In the genomic region with DNA sequence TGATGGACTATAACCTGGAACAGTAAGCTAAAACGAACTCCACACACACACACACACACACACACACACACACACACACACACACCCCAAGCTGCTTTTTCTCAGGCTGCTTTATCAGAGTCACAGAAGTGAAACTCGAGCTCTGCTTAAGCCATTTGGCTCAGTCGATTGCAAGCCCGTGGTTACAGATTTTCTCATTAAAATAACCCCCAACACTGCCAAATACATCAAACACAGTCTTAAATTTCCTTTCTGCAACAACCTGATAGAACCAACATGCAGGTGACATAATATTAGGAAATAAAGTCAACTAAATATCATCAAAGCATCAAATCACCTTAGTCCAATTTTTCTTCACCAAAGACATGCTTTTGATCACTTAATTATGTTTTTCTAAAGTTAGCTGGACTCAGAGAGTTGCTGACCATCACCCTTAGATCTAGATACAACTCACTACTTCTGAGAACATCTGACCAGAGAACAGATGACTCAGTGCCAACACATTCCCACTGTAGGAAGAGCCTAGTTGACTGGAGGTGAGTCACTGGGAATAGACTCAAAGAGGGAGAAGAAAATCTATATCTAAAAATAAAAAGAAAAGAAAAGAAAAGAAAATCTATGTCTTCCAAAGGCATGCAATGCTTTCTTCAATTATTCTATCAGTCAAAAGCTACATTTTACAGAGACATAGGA, we compare ENCODE assay signal across 30 mouse cellular contexts.
A peak's percentile ranks its signal among the peaks of the same experiment; 100 is the strongest.
DNase-seq lines count a peak whose midpoint lies in the region; ATAC-seq and TF ChIP-seq lines count a peak whose summit lies in the region.
"Had no signal": no experiment of that assay in that cellular context is flagged by ENCODE, and none has a peak within 500 bp of the region (broad histone marks: within the 10 kb centered on the region; RNA-seq: fewer than 3 reads in every experiment).

No protein-coding gene starts in this region.

- DNase-seq in 3T3-L1 (ENCODE audit: low read depth, low spot score) = peak; percentile 92
- peak; percentile 75 for DNase-seq in NIH3T3 (ENCODE audit: low read depth)
- DNase-seq in embryonic facial prominence, embryonic 14.5 days (ENCODE audit: low spot score) = peak; percentile 46
- no peak for DNase-seq in spleen, adult 12 weeks (ENCODE audit: low spot score)
- DNase-seq in right cerebral cortex, postnatal 25 days = no peak
- DNase-seq in heart, adult 18-20 months = no peak
- DNase-seq: adrenal gland, adult 8-10 months; adrenal gland, postnatal 25 days; cerebellum, adult 18-20 months; cerebellum, adult 9-10 months; cerebellum, postnatal 14 days; gastrocnemius, adult 2 months; gastrocnemius, postnatal 14 days; heart, adult 2 months; heart, postnatal 14 days; heart, postnatal 4 days; kidney, adult 18-20 months had no signal

- WGBS in embryonic facial prominence, embryonic 14.5 days = 43% methylated on average over 4 of the region's 4 CpGs

- H3K27me3 ChIP-seq in embryonic facial prominence, embryonic 14.5 days (replicated peaks; ENCODE audit: control insufficient read depth, insufficient read depth, low read length) = no peaks in the 10 kb centered on the region
- no peaks in the 10 kb centered on the region for H3K27me3 ChIP-seq in myocyte (ENCODE audit: control insufficient read depth, insufficient read depth, insufficient read length)
- H3K27me3 ChIP-seq: CH12.LX; embryonic facial prominence, embryonic 13.5 days; forebrain, embryonic 13.5 days; heart, embryonic 13.5 days had no signal

- no peak overlapping the region for H3K27ac ChIP-seq in embryonic facial prominence, embryonic 14.5 days (replicated peaks; ENCODE audit: low read depth, low read length)
- H3K27ac ChIP-seq: embryonic facial prominence, embryonic 13.5 days; forebrain, embryonic 13.5 days; gastrocnemius, adult 2 months; heart, adult 2 months; heart, embryonic 10.5 days; heart, embryonic 13.5 days; hindbrain, embryonic 14.5 days; hindbrain, postnatal 0 days had no signal

- H3K4me3 ChIP-seq in embryonic facial prominence, embryonic 14.5 days (ENCODE audit: low read depth, low read length) = no peak overlapping the region
- H3K4me3 ChIP-seq in myocyte = no peak overlapping the region
- H3K4me3 ChIP-seq: embryonic facial prominence, embryonic 13.5 days; forebrain, embryonic 13.5 days; gastrocnemius, adult 2 months; heart, adult 2 months; heart, embryonic 10.5 days; heart, embryonic 13.5 days had no signal

- H3K4me1 ChIP-seq in embryonic facial prominence, embryonic 14.5 days (ENCODE audit: control insufficient read depth, insufficient read depth, low read length) = peaks cover 15% of the 10 kb centered on the region
- H3K4me1 ChIP-seq: forebrain, embryonic 13.5 days had no signal

- peaks cover 4% of the 10 kb centered on the region; the same call in 1 of the 2 replicates for H3K9me3 ChIP-seq in embryonic facial prominence, embryonic 14.5 days (ENCODE audit: control insufficient read depth, low read length)
- H3K9me3 ChIP-seq: embryonic facial prominence, embryonic 13.5 days; heart, embryonic 10.5 days; heart, embryonic 13.5 days had no signal

- TF ChIP-seq POLR2A in myocyte (IDR thresholded peaks at IDR 0.05; ENCODE audit: insufficient read length, low read depth) = no peak

- ATAC-seq in embryonic facial prominence, embryonic 14.5 days (ENCODE audit: low read depth) = no peak
- ATAC-seq: activated CD4-positive, CD25-positive, alpha-beta regulatory T cell, adult 4 months; forebrain, embryonic 13.5 days; forebrain, embryonic 16.5 days; hindbrain, postnatal 0 days; inflammation-experienced regulatory T-cells, adult 6 months; intestine, embryonic 16.5 days had no signal

- no peak overlapping the region for H3K4me2 ChIP-seq in embryonic facial prominence, embryonic 14.5 days (ENCODE audit: low read depth, low read length)
- H3K4me2 ChIP-seq in myocyte (ENCODE audit: low read depth) = peak overlapping the region; percentile 66
- H3K4me2 ChIP-seq: embryonic facial prominence, embryonic 13.5 days; forebrain, embryonic 13.5 days; heart, embryonic 13.5 days; hindbrain, embryonic 14.5 days had no signal

- H3K36me3 ChIP-seq in embryonic facial prominence, embryonic 14.5 days (ENCODE audit: control insufficient read depth, insufficient read depth, low read length) = no peaks in the 10 kb centered on the region
- H3K36me3 ChIP-seq in myocyte (ENCODE audit: control insufficient read depth, insufficient read depth) = no peaks in the 10 kb centered on the region
- H3K36me3 ChIP-seq: embryonic facial prominence, embryonic 13.5 days; G1E; heart, embryonic 10.5 days; heart, embryonic 13.5 days had no signal

- H3ac ChIP-seq in myocyte (ENCODE audit: control insufficient read depth, insufficient read length) = no peak overlapping the region

- no peak overlapping the region for H3K9ac ChIP-seq in embryonic facial prominence, embryonic 14.5 days (ENCODE audit: low read depth, low read length)
- H3K9ac ChIP-seq: embryonic facial prominence, embryonic 13.5 days; forebrain, embryonic 13.5 days; heart, embryonic 13.5 days; hindbrain, embryonic 14.5 days had no signal

- H3K79me2 ChIP-seq in myocyte (ENCODE audit: control insufficient read depth, insufficient read depth) = no peaks in the 10 kb centered on the region

TF ChIP-seq in myocyte, 11 proteins besides CTCF, POLR2A, EP300 and RAD21:
- TF ChIP-seq USF1 (IDR thresholded peaks at IDR 0.05; ENCODE audit: low read depth) (peak; percentile 28), POLR2AphosphoS2 (IDR thresholded peaks at IDR 0.05; ENCODE audit: insufficient read length, low read depth) (no peak), TCF3 (IDR thresholded peaks at IDR 0.05; ENCODE audit: insufficient read length, low read depth) (no peak), CEBPB (IDR thresholded peaks at IDR 0.05; ENCODE audit: insufficient read depth, poor library complexity, severe bottlenecking) (no peak)

Comparison
In these comparisons a context has a peak if more than half of its experiments do, and no peak if none do; other contexts are left out.
1. DNase-seq: peak in 3T3-L1 (single experiment), NIH3T3 (single experiment) and embryonic facial prominence, embryonic 14.5 days (single experiment); none in spleen, adult 12 weeks (single experiment), right cerebral cortex, postnatal 25 days (single experiment) and heart, adult 18-20 months (0 of 2).